ENCODE assay signal across 9 mouse cellular contexts in the genomic region with DNA sequence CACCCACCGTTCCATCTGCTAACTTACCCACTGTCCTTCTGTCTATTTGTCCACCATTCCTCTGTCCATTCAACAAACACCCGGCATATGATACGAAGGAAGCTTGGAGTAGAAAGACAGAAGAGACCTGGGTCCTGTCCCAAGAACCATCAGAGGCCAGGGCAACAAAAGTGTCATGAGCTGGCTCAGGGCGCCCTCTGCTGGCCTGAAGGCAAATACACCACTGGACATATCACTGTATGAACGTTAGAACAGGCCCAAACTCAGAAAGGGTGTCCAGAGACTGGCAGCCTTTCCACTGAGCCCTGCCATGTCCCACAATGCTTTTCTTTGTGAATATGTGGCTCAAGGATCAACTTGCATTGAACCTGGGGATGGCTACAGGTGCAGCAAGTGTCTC.
DNase-seq lines count a peak whose midpoint lies in the region; ATAC-seq lines count a peak whose summit lies in the region.
"Had no signal": no experiment of that assay in that cellular context is flagged by ENCODE, and none has a peak within 500 bp of the region (broad histone marks: within the 10 kb centered on the region; RNA-seq: fewer than 3 reads in every experiment).

No protein-coding gene starts in this region.

- no peaks in the 10 kb centered on the region for H3K9me3 ChIP-seq in intestine, embryonic 14.5 days (ENCODE audit: control insufficient read depth, low read length)
- H3K9me3 ChIP-seq in intestine, embryonic 16.5 days (ENCODE audit: control insufficient read depth, low read length), result no peaks in the 10 kb centered on the region
- H3K9me3 ChIP-seq in midbrain, embryonic 14.5 days (ENCODE audit: control insufficient read depth, low read length), result no peaks in the 10 kb centered on the region
- H3K9me3 ChIP-seq: embryonic facial prominence, embryonic 13.5 days had no signal

- no peak overlapping the region for H3K9ac ChIP-seq in intestine, embryonic 14.5 days (ENCODE audit: low read length)
- no peak overlapping the region for H3K9ac ChIP-seq in intestine, embryonic 16.5 days (ENCODE audit: low read depth, low read length)
- no peak overlapping the region for H3K9ac ChIP-seq in midbrain, embryonic 14.5 days (replicated peaks; ENCODE audit: low read length)
- H3K9ac ChIP-seq: embryonic facial prominence, embryonic 13.5 days had no signal

- H3K4me3 ChIP-seq in intestine, embryonic 14.5 days (ENCODE audit: low read depth, low read length), result no peak overlapping the region
- no peak overlapping the region for H3K4me3 ChIP-seq in intestine, embryonic 16.5 days (ENCODE audit: low read length)
- H3K4me3 ChIP-seq in midbrain, embryonic 14.5 days (replicated peaks; ENCODE audit: low read depth, low read length), result no peak overlapping the region
- H3K4me3 ChIP-seq: embryonic facial prominence, embryonic 13.5 days had no signal

- no peak for ATAC-seq in intestine, embryonic 14.5 days (replicated peaks; ENCODE audit: low FRiP score, low TSS enrichment, low read depth)
- no peak; the same call in 1 of the 2 replicates for ATAC-seq in intestine, embryonic 16.5 days
- no peak for ATAC-seq in midbrain, embryonic 14.5 days (ENCODE audit: low FRiP score, low TSS enrichment)

- no peaks in the 10 kb centered on the region for H3K27me3 ChIP-seq in intestine, embryonic 14.5 days (replicated peaks; ENCODE audit: control insufficient read depth, insufficient read depth, low read length)
- no peaks in the 10 kb centered on the region for H3K27me3 ChIP-seq in intestine, embryonic 16.5 days (replicated peaks; ENCODE audit: control insufficient read depth, insufficient read depth, low read length)
- no peaks in the 10 kb centered on the region for H3K27me3 ChIP-seq in midbrain, embryonic 14.5 days (ENCODE audit: control insufficient read depth, insufficient read depth, low read length)

- no peak overlapping the region for H3K4me2 ChIP-seq in intestine, embryonic 14.5 days (ENCODE audit: low read length)
- no peak overlapping the region for H3K4me2 ChIP-seq in intestine, embryonic 16.5 days (ENCODE audit: low read depth, low read length)
- H3K4me2 ChIP-seq in midbrain, embryonic 14.5 days (ENCODE audit: low read length), result no peak overlapping the region
- H3K4me2 ChIP-seq: embryonic facial prominence, embryonic 13.5 days had no signal

- H3K4me1 ChIP-seq in intestine, embryonic 14.5 days (replicated peaks; ENCODE audit: control insufficient read depth, insufficient read depth, low read length), result peaks cover 18% of the 10 kb centered on the region
- peaks cover 26% of the 10 kb centered on the region for H3K4me1 ChIP-seq in intestine, embryonic 16.5 days (ENCODE audit: control insufficient read depth, insufficient read depth, low read length)
- H3K4me1 ChIP-seq in midbrain, embryonic 14.5 days (ENCODE audit: control insufficient read depth, insufficient read depth, low read length), result peaks cover 41% of the 10 kb centered on the region

- H3K27ac ChIP-seq in intestine, embryonic 14.5 days (ENCODE audit: low read depth), result no peak overlapping the region
- no peak overlapping the region for H3K27ac ChIP-seq in intestine, embryonic 16.5 days (ENCODE audit: low read length)
- no peak overlapping the region for H3K27ac ChIP-seq in midbrain, embryonic 14.5 days (replicated peaks; ENCODE audit: low read depth, low read length)
- H3K27ac ChIP-seq: embryonic facial prominence, embryonic 13.5 days had no signal

- 34% methylated on average over 5 of the region's 5 CpGs for WGBS in intestine, embryonic 14.5 days
- 37% methylated on average over 5 of the region's 5 CpGs for whole genome bisulfite sequencing in intestine, embryonic 16.5 days
- WGBS in midbrain, embryonic 14.5 days, result 36% methylated on average over 5 of the region's 5 CpGs

- DNase-seq in intestine, embryonic 14.5 days (ENCODE audit: low spot score), result peak; percentile 77
- DNase-seq in MN1 (ENCODE audit: low spot score), result peak; percentile 42
- peak; percentile 23 for DNase-seq in cerebellum, adult 9-11 months
- peak; percentile 28 to 61 for DNase-seq in gastrocnemius, postnatal 4 days (ENCODE audit: low spot score in 2 of 2)
- peak; percentile 70 to 76 for DNase-seq in layer of hippocampus, postnatal 10 days (ENCODE audit: low spot score in 2 of 2)
- DNase-seq in midbrain, embryonic 14.5 days, result peak; percentile 78
- peak; percentile 39 for DNase-seq in yolk sac, embryonic 10.5 days (ENCODE audit: low spot score)

- no peaks in the 10 kb centered on the region for H3K36me3 ChIP-seq in intestine, embryonic 14.5 days (ENCODE audit: control insufficient read depth, insufficient read depth, low read length)
- H3K36me3 ChIP-seq in intestine, embryonic 16.5 days (ENCODE audit: control insufficient read depth, insufficient read depth, low read length), result no peaks in the 10 kb centered on the region
- no peaks in the 10 kb centered on the region for H3K36me3 ChIP-seq in midbrain, embryonic 14.5 days (ENCODE audit: control insufficient read depth, insufficient read depth, low read length)
- H3K36me3 ChIP-seq: embryonic facial prominence, embryonic 13.5 days had no signal

Comparison
In these comparisons a context has a peak if more than half of its experiments do, and no peak if none do; other contexts are left out.
1. DNase-seq: peak in every context shown above with its lines; median percentile 78 in midbrain, embryonic 14.5 days; 77 in intestine, embryonic 14.5 days; 73 in layer of hippocampus, postnatal 10 days; 44 in gastrocnemius, postnatal 4 days; 42 in MN1; 39 in yolk sac, embryonic 10.5 days; 23 in cerebellum, adult 9-11 months.